Mouse (Mus musculus) neural tube, embryonic 14.5 days (tissue): ENCODE measurements around the gene Krt7. TPM values are rescaled to one million over a fixed set of nuclear protein-coding genes. Genes with fewer than 3 reads are reported as not detected.

Experiments
- ATAC-seq: fragments of 200-750 bp; cut with Nextera tagmentation; 2 replicates; pipeline ENCODE4 v1.8.0; 2017; ENCODE audit warnings: low read depth, mild to moderate bottlenecking, moderate TSS enrichment, moderate library complexity
- H3K27ac ChIP-seq: fragments of 300-500 bp; sonication (generic); 2 replicates; pipeline ENCODE4 v1.5.1; 2014; ENCODE audit warnings: low read depth, mild to moderate bottlenecking, control low read depth, low read length, moderate library complexity, mixed read lengths
- H3K27me3 ChIP-seq: fragments of 300-500 bp; sonication (generic); 2 replicates; pipeline ENCODE4 v1.6.1; 2014; ENCODE audit warnings: low read length; ENCODE audit not compliant: control insufficient read depth, insufficient read depth
- H3K36me3 ChIP-seq: fragments of 300-500 bp; sonication (generic); 2 replicates; pipeline ENCODE4 v1.6.1; 2014; ENCODE audit warnings: low read length, mixed read lengths; ENCODE audit not compliant: control insufficient read depth, insufficient read depth
- H3K4me1 ChIP-seq: fragments of 300-500 bp; sonication (generic); 2 replicates; pipeline ENCODE4 v1.6.1; 2014; ENCODE audit warnings: low read length; ENCODE audit not compliant: control insufficient read depth, insufficient read depth
- H3K4me2 ChIP-seq: fragments of 300-500 bp; sonication (generic); 2 replicates; pipeline ENCODE4 v1.6.1; 2014; ENCODE audit warnings: mild to moderate bottlenecking, low read depth, low read length, control low read depth
- H3K4me3 ChIP-seq: fragments of 300-500 bp; sonication (generic); 2 replicates; pipeline ENCODE4 v1.5.1; 2014; ENCODE audit warnings: low read depth, low read length, control low read depth, mixed read lengths
- H3K9ac ChIP-seq: fragments of 300-500 bp; sonication (generic); replicated peaks from 2 replicates; pipeline ENCODE4 v1.6.1; 2014; ENCODE audit warnings: low read depth, mild to moderate bottlenecking, control low read depth, low read length, mixed read lengths
- H3K9me3 ChIP-seq: fragments of 300-500 bp; sonication (generic); 2 replicates; pipeline ENCODE4 v1.6.1; 2016; ENCODE audit warnings: low read length; ENCODE audit not compliant: control insufficient read depth
- WGBS: fragments of 180-500 bp; shearing (Covaris S2); extraction: QIAGEN DNeasy Blood & Tissue Kit; methylation state at CpG from one replicate; pipeline ENCODE4 v1.1.7; 2014; 5-methylcytosine and 5-hydroxymethylcytosine counted together
- polyA plus RNA-seq: library from polyadenylated mRNA; unstranded; fragments of >200 nt; fragmentation: Nextera tagmentation; extraction: Ambion mirVana; gene quantifications from 2 replicates; pipeline ENCODE4 v1.2.1, GENCODE M21; 2014

The Krt7 gene
- polyA plus RNA-seq, 1 experiment from 2014 or later, result 0.33 TPM

DNA sequence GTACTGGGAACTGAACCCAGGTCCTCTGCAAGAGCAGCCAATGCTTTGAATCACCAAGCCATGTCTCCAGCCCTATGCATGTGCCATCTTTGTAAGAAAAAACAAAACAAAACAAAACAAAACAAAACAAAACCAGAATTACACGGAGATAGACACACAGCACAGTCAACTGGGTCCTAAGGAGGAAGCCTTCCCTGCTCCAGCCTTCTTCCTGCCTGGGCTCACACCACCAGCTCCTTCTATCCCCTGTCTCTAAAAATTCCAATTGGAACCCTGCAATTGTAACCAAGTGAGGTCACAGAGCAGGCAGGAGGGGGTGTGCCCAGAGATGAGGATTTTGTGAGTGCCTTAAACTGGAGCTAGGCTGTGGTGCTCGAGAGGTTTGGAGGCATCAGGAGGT, 36.6 kb downstream of the Krt7 start, which contains the start of gene Krt88:
TSS of gene Krt88 (plus strand) at position 301 of the 400 bp plus-strand sequence.
- ATAC-seq, result no peak
- Histone ChIP-seq H3K4me3 (no peak within 1 kb of the TSS), H3K4me2 (no peak within 1 kb of the TSS), H3K27ac (no peak within 1 kb of the TSS), H3K9me3 (no peaks in the 10 kb centered on the region), H3K9ac (no peak within 1 kb of the TSS), H3K27me3 (no peaks in the 10 kb centered on the region), H3K36me3 (no peaks in the 10 kb centered on the region), H3K4me1 (no peaks in the 10 kb centered on the region)
- WGBS, result 78% methylated on average over 2 of the region's 2 CpGs

- Histone ChIP-seq H3K27ac (no peak overlapping the region), H3K9ac (no peak overlapping the region), H3K27me3 (no peaks in the 10 kb centered on the region), H3K36me3 (no peaks in the 10 kb centered on the region), H3K4me1 (no peaks in the 10 kb centered on the region), H3K9me3 (no peaks in the 10 kb centered on the region), H3K4me3 (no peak overlapping the region), H3K4me2 (no peak overlapping the region)
- 6% methylated on average over 13 of the region's 13 CpGs for WGBS
- ATAC-seq, result no peak
Measured at GRCm38 (mm10) chr15:101453093-101453736, 42.4 kb downstream of the Krt7 start.

DNA sequence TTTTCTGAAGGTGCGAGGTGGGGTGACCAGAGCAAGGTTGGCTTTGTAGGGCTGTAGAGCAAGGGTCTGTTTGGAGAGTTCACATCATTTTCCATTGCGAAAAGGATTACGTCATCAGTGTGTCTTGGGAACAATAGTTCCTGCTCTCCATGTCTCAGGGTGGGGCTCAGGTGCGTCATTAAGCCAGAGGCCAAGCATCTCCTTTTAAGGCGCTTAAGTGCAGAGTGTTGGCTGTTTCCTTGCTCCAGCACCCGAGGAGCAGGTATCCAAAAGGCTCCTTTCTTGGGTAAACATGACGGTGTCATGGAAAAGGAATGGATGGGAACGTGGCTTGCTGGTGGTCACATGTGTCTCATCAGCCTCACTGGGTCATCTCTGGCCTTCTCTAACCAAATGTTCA, 43.9 kb downstream of the Krt7 start:
- H3K27me3 ChIP-seq, result no peaks in the 10 kb centered on the region
- no peak overlapping the region for H3K4me2 ChIP-seq
- no peaks in the 10 kb centered on the region for H3K9me3 ChIP-seq
- no peaks in the 10 kb centered on the region for H3K36me3 ChIP-seq
- H3K27ac ChIP-seq, result no peak overlapping the region
- no peak overlapping the region for H3K9ac ChIP-seq
- no peak for ATAC-seq
- WGBS, result 88% methylated on average over 8 of the region's 8 CpGs
- H3K4me3 ChIP-seq, result no peak overlapping the region
- H3K4me1 ChIP-seq, result no peaks in the 10 kb centered on the region

DNA sequence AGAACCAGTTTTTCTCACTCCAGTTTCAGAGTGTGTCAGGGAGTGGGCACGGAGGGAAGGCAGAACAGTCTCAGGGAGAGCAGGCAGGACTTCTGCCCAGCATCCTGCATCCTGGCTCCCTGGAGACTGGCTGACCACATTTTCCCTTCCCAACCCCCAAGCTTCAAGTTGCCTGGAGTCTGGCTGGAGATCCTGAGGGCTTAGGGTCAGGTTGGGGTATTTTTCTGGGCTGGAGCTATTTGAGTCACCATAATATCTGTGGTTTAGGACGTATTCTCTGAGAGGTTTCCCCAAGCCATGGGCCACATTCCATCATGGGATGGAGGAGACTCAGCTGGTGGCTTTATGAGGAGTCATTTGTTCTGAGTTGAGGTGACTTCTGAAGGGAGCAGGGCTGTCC, 44.4 kb downstream of the Krt7 start:
- Histone ChIP-seq H3K9me3 (no peaks in the 10 kb centered on the region), H3K4me3 (no peak overlapping the region), H3K9ac (no peak overlapping the region), H3K4me1 (no peaks in the 10 kb centered on the region), H3K36me3 (no peaks in the 10 kb centered on the region), H3K27ac (no peak overlapping the region), H3K27me3 (no peaks in the 10 kb centered on the region), H3K4me2 (no peak overlapping the region)
- no peak for ATAC-seq
- WGBS, result 88% methylated on average over 2 of the region's 2 CpGs

- H3K27me3 ChIP-seq, result no peaks in the 10 kb centered on the region
- H3K27ac ChIP-seq, result no peak overlapping the region
- no peak overlapping the region for H3K4me3 ChIP-seq
- no peak for ATAC-seq
- H3K9ac ChIP-seq, result no peak overlapping the region
- 87% methylated on average over 6 of the region's 6 CpGs for WGBS
- H3K4me2 ChIP-seq, result no peak overlapping the region
- H3K36me3 ChIP-seq, result no peaks in the 10 kb centered on the region
- no peaks in the 10 kb centered on the region for H3K4me1 ChIP-seq
- H3K9me3 ChIP-seq, result no peaks in the 10 kb centered on the region
Measured at GRCm38 (mm10) chr15:101455891-101456290, 45.0 kb downstream of the Krt7 start.

DNA sequence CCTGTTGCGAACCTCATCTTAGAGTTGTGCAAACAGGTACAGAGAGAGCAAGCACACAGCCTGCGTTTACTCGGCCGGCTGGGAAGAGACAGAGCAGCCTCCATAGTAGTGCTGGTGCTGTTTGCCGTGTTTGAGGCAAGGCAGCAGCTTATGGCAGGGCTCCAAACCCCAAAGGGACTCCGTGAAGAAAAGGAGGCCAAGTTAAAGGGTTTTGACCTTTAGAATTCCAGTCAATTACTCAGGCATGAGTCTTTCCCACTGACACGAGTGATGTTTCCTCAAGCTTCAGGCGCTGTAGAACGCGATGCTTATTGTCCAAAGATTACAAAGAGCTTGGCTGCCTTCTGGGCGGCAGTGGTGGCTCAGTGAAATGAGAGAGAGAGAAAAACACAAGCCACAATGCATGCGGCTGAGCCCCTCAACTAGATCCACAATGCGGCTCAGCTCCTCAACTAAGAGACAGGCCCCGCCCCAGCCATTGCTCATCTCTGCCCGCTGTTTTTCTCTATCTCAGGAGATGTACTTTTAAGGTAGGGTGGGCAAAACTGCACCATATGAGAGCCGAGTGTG, 47.6 kb downstream of the Krt7 start:
- Histone ChIP-seq H3K9me3 (no peaks in the 10 kb centered on the region), H3K27ac (no peak overlapping the region), H3K36me3 (no peaks in the 10 kb centered on the region), H3K4me2 (no peak overlapping the region), H3K9ac (no peak overlapping the region), H3K4me3 (no peak overlapping the region), H3K27me3 (no peaks in the 10 kb centered on the region), H3K4me1 (no peaks in the 10 kb centered on the region)
- ATAC-seq, result no peak
- 48% methylated on average over 16 of the region's 16 CpGs for WGBS

- no peaks in the 10 kb centered on the region for H3K36me3 ChIP-seq
- no peak overlapping the region for H3K4me3 ChIP-seq
- H3K9me3 ChIP-seq, result no peaks in the 10 kb centered on the region
- H3K27ac ChIP-seq, result no peak overlapping the region
- no peak for ATAC-seq
- no peaks in the 10 kb centered on the region for H3K4me1 ChIP-seq
- no peak overlapping the region for H3K9ac ChIP-seq
- H3K4me2 ChIP-seq, result no peak overlapping the region
- no peaks in the 10 kb centered on the region for H3K27me3 ChIP-seq
- 73% methylated on average over 14 of the region's 14 CpGs for WGBS
Measured at GRCm38 (mm10) chr15:101459283-101459682, 48.4 kb downstream of the Krt7 start.

- no peak within 1 kb of the TSS for H3K4me2 ChIP-seq
- H3K27ac ChIP-seq, result no peak within 1 kb of the TSS
- H3K36me3 ChIP-seq, result no peaks in the 10 kb centered on the region
- H3K9ac ChIP-seq, result no peak within 1 kb of the TSS
- no peak for ATAC-seq
- no peaks in the 10 kb centered on the region for H3K9me3 ChIP-seq
- no peak within 1 kb of the TSS for H3K4me3 ChIP-seq
- WGBS, result 71% methylated on average over 13 of the region's 13 CpGs
- H3K4me1 ChIP-seq, result no peaks in the 10 kb centered on the region
- H3K27me3 ChIP-seq, result no peaks in the 10 kb centered on the region
Measured at GRCm38 (mm10) chr15:101463651-101464050, 52.8 kb downstream of the Krt7 start, which contains the start of gene Krt81. Gene Krt81, minus strand, starts transcription at chr15:101463751.

GRCm38 (mm10) chr15:101469093-101469492, 58.2 kb downstream of the Krt7 start:
- Histone ChIP-seq H3K4me1 (no peaks in the 10 kb centered on the region), H3K27ac (no peak overlapping the region), H3K9ac (no peak overlapping the region), H3K9me3 (no peaks in the 10 kb centered on the region), H3K27me3 (no peaks in the 10 kb centered on the region), H3K4me2 (no peak overlapping the region), H3K4me3 (no peak overlapping the region), H3K36me3 (no peaks in the 10 kb centered on the region)
- no peak for ATAC-seq
- WGBS, result 95% methylated on average over 4 of the region's 4 CpGs
